Mouse (Mus musculus): ENCODE results near the gene Spint2.
"Not testable (repeated sequence)": the region's sequence is repeated elsewhere in the genome, so short reads cannot be mapped to it uniquely, and the experiment has no call there.

Gene Spint2

GRCm38 (mm10) chr7:29244732-29245416 is 36.8 kb downstream of the Spint2 start:
- no peak for DNase-seq (ENCODE audit: low spot score in 2 of 2)

- DNase-seq (ENCODE audit: low spot score in 2 of 2): peak; percentile 93 to 95
Measured at GRCm38 (mm10) chr7:29238019-29238967, 43.4 kb downstream of the Spint2 start, which contains the start of gene Yif1b. Gene Yif1b, plus strand, starts transcription at chr7:29238329.

GRCm38 (mm10) chr7:29237596-29237995 is 44.1 kb downstream of the Spint2 start:
- DNase-seq (ENCODE audit: low spot score in 2 of 2): not testable (repeated sequence)

- DNase-seq (ENCODE audit: low spot score in 2 of 2): no peak
Measured at GRCm38 (mm10) chr7:29236593-29236992, 45.1 kb downstream of the Spint2 start.

GRCm38 (mm10) chr7:29234661-29235060 is 47.1 kb downstream of the Spint2 start:
- DNase-seq (ENCODE audit: low spot score in 2 of 2): no peak

- no peak for DNase-seq (ENCODE audit: low spot score in 2 of 2)
Measured at GRCm38 (mm10) chr7:29233745-29234144, 48.0 kb downstream of the Spint2 start.

GRCm38 (mm10) chr7:29232247-29233013 is 49.3 kb downstream of the Spint2 start, which contains the start of gene Kcnk6:
Gene Kcnk6, minus strand, starts transcription at chr7:29232515.
- DNase-seq (ENCODE audit: low spot score in 2 of 2): no peak

GRCm38 (mm10) chr7:29231517-29231916 is 50.2 kb downstream of the Spint2 start:
- DNase-seq (ENCODE audit: low spot score in 2 of 2): no peak

- DNase-seq (ENCODE audit: low spot score in 2 of 2): no peak
Measured at GRCm38 (mm10) chr7:29230560-29230959, 51.2 kb downstream of the Spint2 start.

GRCm38 (mm10) chr7:29228202-29228601 is 53.5 kb downstream of the Spint2 start:
- no peak for DNase-seq (ENCODE audit: low spot score in 2 of 2)

- DNase-seq (ENCODE audit: low spot score in 2 of 2): no peak
Measured at GRCm38 (mm10) chr7:29225520-29225919, 56.2 kb downstream of the Spint2 start.

GRCm38 (mm10) chr7:29224756-29225394 is 56.8 kb downstream of the Spint2 start:
- no peak for DNase-seq (ENCODE audit: low spot score in 2 of 2)

GRCm38 (mm10) chr7:29214846-29215245 is 66.9 kb downstream of the Spint2 start:
- DNase-seq (ENCODE audit: low spot score in 2 of 2): no peak

GRCm38 (mm10) chr7:29214236-29214635 is 67.5 kb downstream of the Spint2 start:
- no peak for DNase-seq (ENCODE audit: low spot score in 2 of 2)

GRCm38 (mm10) chr7:29213675-29214082 is 68.0 kb downstream of the Spint2 start, which contains the start of gene Catsperg1:
Gene Catsperg1, minus strand, starts transcription at chr7:29214035.
- DNase-seq (ENCODE audit: low spot score in 2 of 2): no peak

GRCm38 (mm10) chr7:29212775-29213560 is 68.7 kb downstream of the Spint2 start:
- not testable (repeated sequence) for DNase-seq (ENCODE audit: low spot score in 2 of 2)

GRCm38 (mm10) chr7:29212199-29212765 is 69.4 kb downstream of the Spint2 start:
- DNase-seq (ENCODE audit: low spot score in 2 of 2): no peak

- peak; percentile 34 to 50 for DNase-seq (ENCODE audit: low spot score in 2 of 2)
Measured at GRCm38 (mm10) chr7:29211415-29212198, 70.1 kb downstream of the Spint2 start.

- DNase-seq (ENCODE audit: low spot score in 2 of 2): not testable (repeated sequence)
Measured at GRCm38 (mm10) chr7:29211013-29211412, 70.7 kb downstream of the Spint2 start.
